22 mouse cellular contexts compared by ENCODE assay signal in genomic region chr10:77299194-77299593, GRCm38 (mm10).
"Had no signal": no experiment of that assay in that cellular context is flagged by ENCODE, and none has a peak within 500 bp of the region (broad histone marks: within the 10 kb centered on the region; RNA-seq: fewer than 3 reads in every experiment).

No protein-coding gene starts in this region.

- H3K27me3 ChIP-seq: limb, embryonic 12.5 days; limb, embryonic 15.5 days; lung, embryonic 15.5 days; midbrain, embryonic 13.5 days; neural tube, embryonic 13.5 days had no signal

- H3K9ac ChIP-seq: limb, embryonic 12.5 days; limb, embryonic 15.5 days; lung, embryonic 15.5 days; midbrain, embryonic 13.5 days; neural tube, embryonic 13.5 days had no signal

- H3K4me3 ChIP-seq: layer of hippocampus, adult 2 months; left cerebral cortex, adult 2 months; limb, embryonic 12.5 days; limb, embryonic 15.5 days; lung, embryonic 15.5 days; megakaryocyte, embryonic 14.5 days; midbrain, embryonic 10.5 days; midbrain, embryonic 13.5 days; myocyte; neural tube, embryonic 13.5 days had no signal

- DNase-seq: kidney, adult 2 months; kidney, postnatal 25 days; layer of hippocampus, postnatal 36 days; left cerebral cortex, postnatal 4 days; lung, adult 18-20 months; lung, postnatal 10 days; lung, postnatal 36 days; thymus, adult 18-20 months; thymus, postnatal 36 days had no signal

- H3K4me2 ChIP-seq: limb, embryonic 12.5 days; limb, embryonic 15.5 days; lung, embryonic 15.5 days; midbrain, embryonic 13.5 days; neural tube, embryonic 13.5 days had no signal

- ATAC-seq: intestine, postnatal 0 days; midbrain, embryonic 13.5 days; midbrain, embryonic 16.5 days had no signal

- H3K4me1 ChIP-seq: limb, embryonic 12.5 days; limb, embryonic 15.5 days; lung, embryonic 15.5 days; neural tube, embryonic 13.5 days had no signal

- H3K36me3 ChIP-seq: limb, embryonic 15.5 days had no signal

- H3K9me3 ChIP-seq: limb, embryonic 12.5 days; limb, embryonic 15.5 days; lung, embryonic 15.5 days; megakaryocyte, embryonic 14.5 days; midbrain, embryonic 10.5 days; midbrain, embryonic 13.5 days; neural tube, embryonic 13.5 days had no signal

- H3K27ac ChIP-seq: kidney, postnatal 0 days; layer of hippocampus, adult 2 months; left cerebral cortex, adult 2 months; limb, embryonic 12.5 days; limb, embryonic 15.5 days; lung, embryonic 15.5 days; midbrain, embryonic 10.5 days; midbrain, embryonic 13.5 days; neural tube, embryonic 13.5 days had no signal
